Mouse (Mus musculus) heart, embryonic 12.5 days (tissue): ENCODE results near the gene Lpin2. TPM values are rescaled to one million over a fixed set of nuclear protein-coding genes. Genes with fewer than 3 reads are reported as not detected.

ENCODE experiments used
- ATAC-seq: fragments of 200-750 bp; cut with Nextera tagmentation; 2 replicates; pipeline ENCODE4 v1.8.0; 2017; ENCODE audit warnings: moderate TSS enrichment, moderate library complexity; ENCODE audit not compliant: insufficient number of reproducible peaks, low FRiP score
- H3K27ac ChIP-seq: fragments of 300-500 bp; sonication (generic); 2 replicates; pipeline ENCODE4 v1.5.1; 2016; ENCODE audit warnings: mild to moderate bottlenecking, moderate library complexity; ENCODE audit not compliant: poor library complexity, severe bottlenecking
- H3K27me3 ChIP-seq: fragments of 300-500 bp; sonication (generic); replicated peaks from 2 replicates; pipeline ENCODE4 v1.6.1; 2016; ENCODE audit warnings: mild to moderate bottlenecking, moderate library complexity
- H3K36me3 ChIP-seq: fragments of 300-500 bp; sonication (generic); 2 replicates; pipeline ENCODE4 v1.6.1; 2016; ENCODE audit warnings: mild to moderate bottlenecking, moderate library complexity
- H3K4me1 ChIP-seq: fragments of 300-500 bp; sonication (generic); replicated peaks from 2 replicates; pipeline ENCODE4 v1.6.1; 2016; ENCODE audit warnings: mild to moderate bottlenecking
- H3K4me2 ChIP-seq: fragments of 300-500 bp; sonication (generic); 2 replicates; pipeline ENCODE4 v1.6.1; 2016; ENCODE audit warnings: mild to moderate bottlenecking, moderate library complexity
- H3K4me3 ChIP-seq: fragments of 300-500 bp; sonication (generic); 2 replicates; pipeline ENCODE4 v1.5.1; 2016; ENCODE audit warnings: mild to moderate bottlenecking
- H3K9ac ChIP-seq: fragments of 300-500 bp; sonication (generic); 2 replicates; pipeline ENCODE4 v1.6.1; 2016; ENCODE audit warnings: mild to moderate bottlenecking, moderate library complexity
- H3K9me3 ChIP-seq: fragments of 300-500 bp; sonication (generic); replicated peaks from 2 replicates; pipeline ENCODE4 v1.6.1; 2016; ENCODE audit warnings: mild to moderate bottlenecking, moderate library complexity
- WGBS: fragments of 180-500 bp; shearing (Covaris S2); methylation state at CpG from one replicate; pipeline ENCODE4 v1.1.7; 2016; 5-methylcytosine and 5-hydroxymethylcytosine counted together
- polyA plus RNA-seq: library from polyadenylated mRNA; unstranded; fragments of >200 nt; fragmentation: Nextera tagmentation; extraction: Ambion mirVana; gene quantifications from 2 replicates; pipeline ENCODE4 v1.2.1, GENCODE M21; 2016

Gene Lpin2
- polyA plus RNA-seq, 1 experiment from 2014 or later = 23.8 TPM

DNA sequence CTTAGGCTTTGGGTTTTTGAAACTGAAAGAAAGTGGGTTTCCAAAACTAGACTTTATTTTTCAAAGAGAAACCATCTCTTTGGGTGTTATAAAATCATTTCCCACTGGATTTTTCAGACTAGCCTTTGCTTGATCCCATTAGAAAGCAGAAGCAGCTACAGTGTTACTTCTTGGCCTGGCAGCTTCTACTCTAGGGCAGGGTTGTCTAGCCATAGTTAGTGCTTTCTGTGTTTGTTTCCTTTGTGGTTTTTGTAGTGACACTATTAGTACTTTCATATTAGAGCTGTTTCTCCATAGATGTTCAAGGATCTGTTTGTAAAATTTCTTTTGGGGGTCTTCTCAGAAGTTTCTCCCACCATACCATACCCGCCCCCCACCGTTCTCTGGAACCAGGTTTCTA, 33.9 kb downstream of the Lpin2 start:
- no peak overlapping the region for H3K4me2 ChIP-seq
- H3K4me3 ChIP-seq = no peak overlapping the region
- peaks cover 11% of the 10 kb centered on the region for H3K36me3 ChIP-seq
- WGBS = 91% methylated on average over 2 of the region's 2 CpGs
- H3K27me3 ChIP-seq = no peaks in the 10 kb centered on the region
- no peak overlapping the region for H3K27ac ChIP-seq
- no peaks in the 10 kb centered on the region for H3K9me3 ChIP-seq
- no peak for ATAC-seq
- no peak overlapping the region for H3K9ac ChIP-seq
- H3K4me1 ChIP-seq = peaks cover 37% of the 10 kb centered on the region

DNA sequence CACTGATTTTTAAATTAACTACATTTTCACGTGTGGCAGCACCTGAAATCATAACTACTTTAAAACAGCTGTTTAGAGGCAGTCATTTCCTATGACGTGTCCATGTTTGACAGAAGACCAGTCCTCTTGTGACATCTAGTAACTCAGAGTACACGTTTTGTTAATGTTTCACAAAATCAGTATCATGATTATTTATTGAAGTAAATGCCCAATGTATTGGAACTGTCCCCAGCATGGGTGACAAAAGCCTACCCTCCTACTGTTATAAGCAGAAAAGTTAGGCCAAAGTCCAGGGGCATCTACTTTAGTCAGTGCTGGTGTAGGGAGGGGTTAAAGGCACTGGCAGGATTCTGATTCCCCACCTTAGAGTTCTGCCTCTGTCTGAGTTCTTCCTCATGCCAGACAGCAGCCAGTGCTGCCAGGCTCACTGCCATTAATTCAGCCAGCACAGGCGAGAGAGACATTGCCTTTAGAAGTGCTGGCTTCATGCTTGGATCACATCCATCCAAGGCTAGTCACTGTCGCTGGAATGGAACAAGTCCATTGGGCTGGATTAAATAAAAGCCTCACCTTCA, 34.8 kb downstream of the Lpin2 start:
- WGBS = 89% methylated on average over 5 of the region's 5 CpGs

GRCm38 (mm10) chr17:71221383-71221782, 39.0 kb downstream of the Lpin2 start:
- H3K4me2 ChIP-seq = peak overlapping the region; percentile 34; the same call in 1 of the 2 replicates
- 73% methylated on average over 3 of the region's 3 CpGs for whole genome bisulfite sequencing
- peak; percentile 51; the same call in 1 of the 2 replicates for ATAC-seq
- H3K36me3 ChIP-seq = peaks cover 19% of the 10 kb centered on the region
- no peaks in the 10 kb centered on the region for H3K9me3 ChIP-seq
- H3K27ac ChIP-seq = peak overlapping the region; percentile 84
- H3K9ac ChIP-seq = no peak overlapping the region; the same call in 1 of the 2 replicates
- H3K4me1 ChIP-seq = peaks cover 51% of the 10 kb centered on the region
- no peak overlapping the region for H3K4me3 ChIP-seq
- no peaks in the 10 kb centered on the region for H3K27me3 ChIP-seq

More for the DNA sequence above, 34.8 kb downstream of the Lpin2 start:
- Histone ChIP-seq H3K27me3 (no peaks in the 10 kb centered on the region), H3K4me3 (no peak overlapping the region), H3K27ac (no peak overlapping the region), H3K9ac (no peak overlapping the region), H3K4me1 (peaks cover 41% of the 10 kb centered on the region), H3K4me2 (no peak overlapping the region), H3K36me3 (peaks cover 11% of the 10 kb centered on the region), H3K9me3 (no peaks in the 10 kb centered on the region)
- no peak for ATAC-seq

GRCm38 (mm10) chr17:71223676-71224075, 41.3 kb downstream of the Lpin2 start:
- WGBS = 65% methylated on average over 5 of the region's 5 CpGs
- Histone ChIP-seq H3K27me3 (no peaks in the 10 kb centered on the region), H3K27ac (no peak overlapping the region), H3K9me3 (no peaks in the 10 kb centered on the region), H3K4me1 (peaks cover 51% of the 10 kb centered on the region), H3K9ac (no peak overlapping the region), H3K36me3 (peaks cover 7% of the 10 kb centered on the region; the same call in 1 of the 2 replicates), H3K4me3 (no peak overlapping the region), H3K4me2 (no peak overlapping the region)
- no peak for ATAC-seq

DNA sequence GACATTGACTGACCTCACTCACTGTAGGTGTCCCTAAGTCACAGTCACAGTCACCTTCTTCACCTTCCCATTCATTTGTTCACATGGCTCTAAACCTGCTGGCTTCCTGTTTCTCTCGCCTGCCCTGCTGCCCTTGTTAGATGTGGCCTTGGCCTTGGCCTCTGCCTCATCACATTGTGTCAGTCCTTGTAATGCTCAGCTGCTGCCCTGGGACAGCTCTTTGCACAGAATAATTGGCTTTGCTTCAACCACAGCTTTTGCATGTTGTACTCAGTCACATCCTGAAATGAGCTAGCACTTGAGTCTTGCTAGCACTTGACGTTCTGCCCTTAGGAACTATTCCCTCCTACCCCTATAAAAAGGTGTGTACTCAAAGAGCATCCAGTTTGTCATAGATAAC, 42.2 kb downstream of the Lpin2 start:
- H3K9ac ChIP-seq = no peak overlapping the region
- H3K4me3 ChIP-seq = no peak overlapping the region
- H3K27me3 ChIP-seq = no peaks in the 10 kb centered on the region
- WGBS = 63% methylated on average over 2 of the region's 2 CpGs
- H3K4me2 ChIP-seq = no peak overlapping the region
- H3K27ac ChIP-seq = peak overlapping the region; percentile 21; the same call in 1 of the 2 replicates
- H3K9me3 ChIP-seq = no peaks in the 10 kb centered on the region
- peaks cover 46% of the 10 kb centered on the region for H3K4me1 ChIP-seq
- ATAC-seq = no peak
- H3K36me3 ChIP-seq = peaks cover 8% of the 10 kb centered on the region

GRCm38 (mm10) chr17:71225091-71225490, 42.7 kb downstream of the Lpin2 start:
- Histone ChIP-seq H3K4me3 (no peak overlapping the region), H3K27ac (no peak overlapping the region), H3K9me3 (no peaks in the 10 kb centered on the region), H3K4me2 (no peak overlapping the region), H3K27me3 (no peaks in the 10 kb centered on the region), H3K4me1 (peaks cover 42% of the 10 kb centered on the region), H3K36me3 (peaks cover 13% of the 10 kb centered on the region), H3K9ac (no peak overlapping the region)
- ATAC-seq = no peak
- WGBS = 31% methylated on average over 5 of the region's 5 CpGs

- H3K9me3 ChIP-seq = no peaks in the 10 kb centered on the region
- peaks cover 22% of the 10 kb centered on the region for H3K4me1 ChIP-seq
- H3K27me3 ChIP-seq = no peaks in the 10 kb centered on the region
- ATAC-seq = no peak
- no peak overlapping the region for H3K27ac ChIP-seq
- no peak overlapping the region for H3K4me2 ChIP-seq
- WGBS = 85% methylated on average over 9 of the region's 9 CpGs
- H3K36me3 ChIP-seq = peaks cover 27% of the 10 kb centered on the region
- H3K9ac ChIP-seq = no peak overlapping the region
- H3K4me3 ChIP-seq = no peak overlapping the region
Measured at GRCm38 (mm10) chr17:71227128-71227895, 45.0 kb downstream of the Lpin2 start.

DNA sequence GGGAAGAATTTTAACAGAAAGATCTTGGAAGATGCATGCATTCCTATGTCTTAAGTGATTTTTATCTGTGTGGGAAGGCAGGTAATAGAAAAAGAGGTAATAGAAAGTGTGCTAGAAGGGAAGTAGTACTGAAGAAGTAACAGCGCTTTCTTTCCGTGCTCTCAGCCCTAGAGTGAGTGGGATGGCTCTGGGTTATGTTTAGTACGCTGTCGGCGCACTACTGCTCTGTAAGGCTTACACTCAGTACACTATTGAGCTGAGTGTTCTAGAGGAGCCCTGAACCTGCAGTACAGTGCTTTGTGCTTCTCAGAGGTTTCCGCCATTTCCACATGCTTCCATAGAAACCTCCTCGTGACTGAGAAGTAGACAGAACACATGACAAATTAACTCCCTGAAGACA, 46.3 kb downstream of the Lpin2 start:
- H3K4me1 ChIP-seq = peaks cover 18% of the 10 kb centered on the region
- H3K36me3 ChIP-seq = peaks cover 31% of the 10 kb centered on the region
- no peak overlapping the region for H3K4me3 ChIP-seq
- WGBS = 77% methylated on average over 7 of the region's 7 CpGs
- H3K4me2 ChIP-seq = no peak overlapping the region
- no peaks in the 10 kb centered on the region for H3K9me3 ChIP-seq
- no peaks in the 10 kb centered on the region for H3K27me3 ChIP-seq
- H3K27ac ChIP-seq = no peak overlapping the region
- H3K9ac ChIP-seq = no peak overlapping the region
- no peak for ATAC-seq

GRCm38 (mm10) chr17:71230108-71230709, 47.8 kb downstream of the Lpin2 start:
- WGBS = 85% methylated on average over 9 of the region's 9 CpGs
- ATAC-seq = no peak
- H3K36me3 ChIP-seq = peaks cover 26% of the 10 kb centered on the region

DNA sequence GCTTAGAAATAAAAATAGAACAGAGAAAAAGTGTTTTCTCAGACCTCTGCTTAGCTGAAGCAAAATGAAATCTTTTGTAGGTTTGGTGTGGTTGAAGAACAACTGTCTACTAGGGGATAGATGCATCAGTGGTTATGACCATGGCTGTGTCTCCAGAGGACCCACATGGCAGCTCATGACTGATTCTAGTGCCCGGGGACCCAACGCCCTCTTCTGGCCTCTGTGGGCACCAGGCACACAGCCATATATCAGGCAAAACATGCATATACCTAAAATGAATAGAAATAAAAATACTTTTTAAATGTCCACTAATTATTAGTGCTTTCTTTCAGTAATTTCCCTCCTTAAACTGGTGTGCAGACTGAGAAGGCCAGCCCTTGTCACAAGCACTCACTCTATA, 49.6 kb downstream of the Lpin2 start:
- Histone ChIP-seq H3K4me2 (no peak overlapping the region), H3K9ac (no peak overlapping the region), H3K4me3 (no peak overlapping the region), H3K4me1 (peaks cover 7% of the 10 kb centered on the region; the same call in 1 of the 2 replicates), H3K9me3 (no peaks in the 10 kb centered on the region), H3K27ac (no peak overlapping the region), H3K36me3 (peaks cover 33% of the 10 kb centered on the region), H3K27me3 (no peaks in the 10 kb centered on the region)
- WGBS = 88% methylated on average over 2 of the region's 2 CpGs
- ATAC-seq = no peak

More at GRCm38 (mm10) chr17:71230108-71230709, 47.8 kb downstream of the Lpin2 start:
- Histone ChIP-seq H3K27me3 (no peaks in the 10 kb centered on the region), H3K4me2 (no peak overlapping the region), H3K9ac (no peak overlapping the region), H3K9me3 (no peaks in the 10 kb centered on the region), H3K4me1 (peaks cover 7% of the 10 kb centered on the region; the same call in 1 of the 2 replicates), H3K4me3 (no peak overlapping the region), H3K27ac (no peak overlapping the region)

DNA sequence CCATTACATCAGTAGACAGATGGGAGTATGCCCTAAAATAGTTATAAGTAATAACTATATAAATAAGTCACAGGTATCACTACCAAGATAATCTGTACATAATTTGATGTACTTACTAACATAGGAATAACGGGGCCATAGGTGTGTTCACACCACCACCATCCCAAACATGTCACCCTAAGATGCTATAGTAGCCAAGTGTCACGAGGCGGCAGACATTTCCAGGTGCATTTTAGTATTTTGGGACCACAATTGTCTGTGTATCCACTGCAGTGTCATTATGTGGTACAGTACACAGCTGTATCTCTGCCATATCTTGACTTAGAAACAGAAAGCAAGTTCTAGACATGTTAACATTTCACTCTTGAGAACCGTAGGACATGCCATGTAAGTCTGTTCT, 50.9 kb downstream of the Lpin2 start:
- Histone ChIP-seq H3K27me3 (no peaks in the 10 kb centered on the region), H3K4me1 (peaks cover 10% of the 10 kb centered on the region; the same call in 1 of the 2 replicates), H3K9ac (no peak overlapping the region), H3K4me3 (no peak overlapping the region), H3K9me3 (no peaks in the 10 kb centered on the region), H3K4me2 (no peak overlapping the region), H3K36me3 (peaks cover 42% of the 10 kb centered on the region), H3K27ac (peak overlapping the region; percentile 51)
- ATAC-seq = no peak
- 79% methylated on average over 4 of the region's 4 CpGs for WGBS
